Mouse (Mus musculus): ENCODE results near the gene Taar2. TPM values are rescaled to one million over a fixed set of nuclear protein-coding genes. Genes with fewer than 3 reads are reported as not detected.
A peak's percentile ranks its signal among the peaks of the same experiment; 100 is the strongest.

The Taar2 gene
- total RNA-seq, 1 experiment from 2014 or later: not detected

DNA sequence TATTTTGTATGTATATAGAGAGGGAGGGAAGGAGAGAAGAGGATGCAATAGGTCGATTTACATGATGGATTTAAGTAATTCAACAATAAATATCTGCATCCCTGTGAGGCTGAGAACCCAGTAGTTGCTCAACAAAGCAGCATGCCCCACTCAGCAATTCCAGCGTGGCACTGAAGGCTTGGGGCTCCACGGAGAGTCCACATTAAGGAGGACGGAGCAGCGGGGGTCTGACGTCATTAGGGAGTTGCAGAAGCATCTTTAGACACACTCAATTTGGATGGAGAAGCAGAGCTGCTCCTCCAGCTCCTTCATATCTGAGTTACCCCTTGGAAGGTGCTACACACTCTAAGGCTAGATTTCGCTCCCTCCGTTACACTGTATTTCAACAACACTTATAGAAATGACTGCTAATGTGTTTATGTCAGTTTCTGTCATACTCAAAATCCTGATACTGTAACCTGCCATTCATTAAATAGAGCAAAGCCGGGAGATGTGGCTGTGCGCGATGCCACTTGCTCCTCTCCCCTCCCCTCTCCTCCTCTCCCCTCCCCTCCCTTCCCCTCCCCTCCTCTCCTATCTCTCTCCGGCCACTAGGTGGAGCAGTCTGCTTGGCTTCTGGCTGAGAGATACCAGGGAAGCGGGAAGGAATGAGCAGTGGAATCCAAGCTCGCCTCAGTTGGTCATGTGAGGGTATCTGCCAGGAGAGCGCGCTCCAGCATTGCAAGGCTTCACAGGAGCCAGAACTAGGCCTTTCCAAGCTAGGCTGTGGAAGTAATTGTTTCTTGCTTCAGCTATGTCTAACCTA, 40.7 kb downstream of the Taar2 start:
- peak; percentile 99 for ATAC-seq (replicated peaks; ENCODE audit: low read depth, poor library complexity, severe bottlenecking)

DNA sequence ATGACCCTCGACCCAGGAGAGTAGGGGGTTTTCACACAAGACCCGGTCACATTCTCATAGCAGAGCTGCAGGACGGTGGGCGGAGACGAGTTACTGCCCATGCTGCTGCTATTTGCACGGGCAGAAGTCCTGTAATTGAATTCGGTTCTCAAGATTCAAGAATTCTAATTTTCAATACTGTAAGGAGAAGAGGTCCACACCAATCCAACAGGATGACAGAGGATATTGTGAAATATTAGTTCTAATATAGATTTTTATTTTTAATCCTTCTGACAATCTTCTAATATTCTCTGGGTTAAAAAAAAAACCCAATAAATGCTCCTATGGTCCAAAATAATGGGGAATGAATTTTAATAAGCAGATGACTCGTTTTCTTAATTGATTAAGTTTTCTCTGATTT, 47.2 kb downstream of the Taar2 start, which contains the start of gene Taar6:
Gene Taar6, minus strand, starts transcription at position 101 of the 400 bp plus-strand sequence.
- no peak for ATAC-seq (replicated peaks; ENCODE audit: low read depth, poor library complexity, severe bottlenecking)

DNA sequence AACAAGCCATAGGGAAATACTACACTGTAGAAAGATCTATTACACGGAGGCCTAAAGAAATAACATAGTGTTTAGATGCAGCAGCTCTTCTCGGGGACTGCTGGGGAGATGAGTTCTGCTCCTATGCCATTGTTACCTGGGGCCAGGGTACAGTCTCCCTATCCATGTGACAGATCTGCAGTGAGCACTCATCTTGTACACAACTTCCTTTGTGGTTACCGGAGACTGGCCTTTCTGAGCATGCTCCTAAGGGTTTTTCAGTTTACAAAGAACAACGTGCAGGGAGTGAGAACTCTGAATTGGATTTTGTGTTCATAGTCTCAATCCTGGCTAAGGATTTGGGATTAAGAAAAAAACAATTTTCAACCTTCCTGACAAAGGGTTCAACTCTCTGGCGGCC, 48.0 kb downstream of the Taar2 start:
- ATAC-seq (replicated peaks; ENCODE audit: low read depth, poor library complexity, severe bottlenecking): peak; percentile 56; the same call in 1 of the 2 replicates

Other genes starting within 250 kb of the Taar2 start
- gene Rps12, start 151.3 kb upstream of the Taar2 start, total RNA-seq (2017): 1,923 and 1,998 TPM in 2 replicates
- 0.44 and 0.64 TPM in 2 replicates for gene Slc18b1, start 141.6 kb upstream of the Taar2 start, total RNA-seq (2017)
- not detected in 2 replicates for gene Vnn3, start 87.1 kb upstream of the Taar2 start, total RNA-seq (2017)
- gene Vnn1, start 43.9 kb upstream of the Taar2 start, total RNA-seq (2017): not detected in 2 replicates
- not detected in 2 replicates for gene Taar1, start 18.2 kb upstream of the Taar2 start, total RNA-seq (2017)
- gene Taar3, start 11.0 kb downstream of the Taar2 start, total RNA-seq (2017): not detected in 2 replicates
- not detected in 2 replicates for gene Taar4, start 21.9 kb downstream of the Taar2 start, total RNA-seq (2017)
- not detected in 2 replicates for gene Taar5, start 32.1 kb downstream of the Taar2 start, total RNA-seq (2017)
- gene Taar6, start 47.1 kb downstream of the Taar2 start, total RNA-seq (2017): not detected in 2 replicates
- gene Taar7a, start 54.9 kb downstream of the Taar2 start, total RNA-seq (2017): not detected in 2 replicates
- gene Taar7b, start 61.4 kb downstream of the Taar2 start, total RNA-seq (2017): not detected in 2 replicates
- gene Taar7d, start 88.7 kb downstream of the Taar2 start, total RNA-seq (2017): not detected in 2 replicates
- gene Taar7e, start 99.0 kb downstream of the Taar2 start, total RNA-seq (2017): not detected in 2 replicates
- not detected in 2 replicates for gene Taar7f, start 110.9 kb downstream of the Taar2 start, total RNA-seq (2017)
- not detected in 2 replicates for gene Taar8a, start 137.9 kb downstream of the Taar2 start, total RNA-seq (2017)
- not detected in 2 replicates for gene Taar8b, start 153.7 kb downstream of the Taar2 start, total RNA-seq (2017)
- gene Taar8c, start 163.3 kb downstream of the Taar2 start, total RNA-seq (2017): not detected in 2 replicates
- not detected in 2 replicates for gene Taar9, start 171.0 kb downstream of the Taar2 start, total RNA-seq (2017)
- gene Stx7, start 210.7 kb downstream of the Taar2 start, total RNA-seq (2017): 38.6 and 44.5 TPM in 2 replicates

All from common myeloid progenitor, adult 5-6 weeks (primary cell).